Mouse (Mus musculus) kidney, postnatal 36 days (tissue): ENCODE results near the gene E130309D02Rik.
A peak's percentile ranks its signal among the peaks of the same experiment; 100 is the strongest.

Experiments used
- DNase-seq, 2 experiments: peaks; one replicate each; pipeline ENCODE4 v3.0.0; 2021 to 2022; ENCODE audit warnings: mixed read lengths in 2 of 2

The E130309D02Rik gene

GRCm38 (mm10) chr5:143314730-143315513 is at the start of gene E130309D02Rik:
TSS of gene E130309D02Rik (minus strand) at chr5:143315360.
- peak; percentile 86 to 97 for DNase-seq

- DNase-seq: peak in 1 of 2 experiments; percentile 15
Measured at GRCm38 (mm10) chr5:143363678-143364615, 48.8 kb upstream of the E130309D02Rik start.

- no peak for DNase-seq
Measured at GRCm38 (mm10) chr5:143361428-143361827, 46.3 kb upstream of the E130309D02Rik start.

GRCm38 (mm10) chr5:143360000-143360399 is 44.8 kb upstream of the E130309D02Rik start:
- peak in 1 of 2 experiments; percentile 35 for DNase-seq

GRCm38 (mm10) chr5:143359263-143359662 is 44.1 kb upstream of the E130309D02Rik start:
- no peak for DNase-seq

- no peak for DNase-seq
Measured at GRCm38 (mm10) chr5:143357564-143357963, 42.4 kb upstream of the E130309D02Rik start.

GRCm38 (mm10) chr5:143356686-143357388 is 41.7 kb upstream of the E130309D02Rik start, which contains the start of gene Grid2ip:
TSS of gene Grid2ip (plus strand) at chr5:143357338.
- no peak for DNase-seq

- DNase-seq: no peak
Measured at GRCm38 (mm10) chr5:143356017-143356416, 40.9 kb upstream of the E130309D02Rik start.

GRCm38 (mm10) chr5:143346367-143346766 is 31.2 kb upstream of the E130309D02Rik start:
- DNase-seq: peak; percentile 50 to 65

- DNase-seq: no peak
Measured at GRCm38 (mm10) chr5:143339603-143340002, 24.4 kb upstream of the E130309D02Rik start.

GRCm38 (mm10) chr5:143336559-143336958 is 21.4 kb upstream of the E130309D02Rik start:
- no peak for DNase-seq

GRCm38 (mm10) chr5:143335089-143335460 is 19.9 kb upstream of the E130309D02Rik start:
- no peak for DNase-seq

GRCm38 (mm10) chr5:143334418-143335088 is 19.4 kb upstream of the E130309D02Rik start:
- DNase-seq: no peak

GRCm38 (mm10) chr5:143333872-143334271 is 18.7 kb upstream of the E130309D02Rik start:
- peak; percentile 76 to 88 for DNase-seq

GRCm38 (mm10) chr5:143328690-143329495 is 13.7 kb upstream of the E130309D02Rik start, which contains the start of gene Zdhhc4:
TSS of gene Zdhhc4 (minus strand) at chr5:143329256.
- peak; percentile 92 to 97 for DNase-seq

- peak; percentile 56 to 70 for DNase-seq
Measured at GRCm38 (mm10) chr5:143317288-143317610, 2.1 kb upstream of the E130309D02Rik start.

- DNase-seq: no peak
Measured at GRCm38 (mm10) chr5:143316605-143317287, 1.6 kb upstream of the E130309D02Rik start.

GRCm38 (mm10) chr5:143315514-143315888 is 341 bp upstream of the E130309D02Rik start:
- DNase-seq: no peak

- no peak for DNase-seq
Measured at GRCm38 (mm10) chr5:143314183-143314729, 904 bp downstream of the E130309D02Rik start.

GRCm38 (mm10) chr5:143311886-143312285 is 3.3 kb downstream of the E130309D02Rik start:
- peak; percentile 84 to 92 for DNase-seq
